Mouse (Mus musculus) cerebellum, adult 2 months (tissue): ENCODE data around the gene Sema6c. TPM values are rescaled to one million over a fixed set of nuclear protein-coding genes. Genes with fewer than 3 reads are reported as not detected.
A peak's percentile ranks its signal among the peaks of the same experiment; 100 is the strongest.

Experiments used
- DNase-seq, 2 experiments: peaks; one replicate each; pipeline ENCODE4 v3.0.0; 2021
- H3K27ac ChIP-seq: fragments of 200-500 bp; 2 replicates; pipeline ENCODE4 v1.5.1; 2012; ENCODE audit warnings: low read length, control low read depth, inconsistent platforms; ENCODE audit not compliant: insufficient read depth
- H3K27me3 ChIP-seq: fragments of 200-500 bp; 2 replicates; pipeline ENCODE4 v1.6.1; 2012; ENCODE audit warnings: inconsistent platforms, mild to moderate bottlenecking, low read length, moderate library complexity; ENCODE audit not compliant: control insufficient read depth, insufficient read depth
- H3K4me1 ChIP-seq: fragments of 200-500 bp; 2 replicates; pipeline ENCODE4 v1.6.1; 2011; ENCODE audit warnings: low read length; ENCODE audit not compliant: control insufficient read depth, insufficient read depth
- H3K4me3 ChIP-seq: fragments of 200-500 bp; replicated peaks from 2 replicates; pipeline ENCODE3; 2011; ENCODE audit warnings: mild to moderate bottlenecking, low read depth, low read length, control low read depth; ENCODE audit not compliant: insufficient read depth
- CTCF ChIP-seq: fragments of 200-500 bp; IDR thresholded peaks from 2 replicates; pipeline ENCODE4 v1.5.1; 2011; ENCODE audit warnings: low read depth, mild to moderate bottlenecking, control low read depth, low read length, moderate library complexity, borderline replicate concordance; ENCODE audit not compliant: insufficient read depth
- POLR2A ChIP-seq: fragments of 200-500 bp; IDR thresholded peaks from 2 replicates; pipeline ENCODE4 v1.6.1; 2011; ENCODE audit warnings: low read length, control low read depth, borderline replicate concordance; ENCODE audit not compliant: insufficient read depth
- WGBS: fragments of 180-500 bp; shearing (Covaris S2); methylation state at CpG from one replicate; pipeline ENCODE4 v1.1.7; 2018; 5-methylcytosine and 5-hydroxymethylcytosine counted together
- polyA plus RNA-seq: library from polyadenylated mRNA; depleted of rRNA; stranded (reverse); fragments of >200 nt; gene quantifications from 2 replicates; pipeline ENCODE4 v1.2.3, GENCODE M21; 2012; rRNA removed

Gene Sema6c
- 40.5 and 42.9 TPM in 2 replicates for polyA plus RNA-seq

GRCm38 (mm10) chr3:95159987-95160963 is at the start of gene Sema6c:
Gene Sema6c, plus strand, starts transcription at chr3:95160457.
- WGBS: under 1% methylated on average over 64 of the region's 66 CpGs
- Histone ChIP-seq H3K27ac (peak within 1 kb of the TSS; percentile 34), H3K27me3 (no peaks in the 10 kb centered on the region), H3K4me3 (peak within 1 kb of the TSS; percentile 95), H3K4me1 (peaks cover 28% of the 10 kb centered on the region)
- TF ChIP-seq POLR2A (peak; percentile 84; the same call in 1 of the 2 replicates), CTCF (no peak)
- peak; percentile 88 to 94 for DNase-seq

- H3K27ac ChIP-seq: peak within 1 kb of the TSS; percentile 73
- peak; percentile 89 to 92 for DNase-seq
- H3K27me3 ChIP-seq: no peaks in the 10 kb centered on the region
- no peaks in the 10 kb centered on the region for H3K4me1 ChIP-seq
- no peak for TF ChIP-seq CTCF
- peak; percentile 81 for TF ChIP-seq POLR2A
- WGBS: 1% methylated on average over 54 of the region's 54 CpGs
- H3K4me3 ChIP-seq: peak within 1 kb of the TSS; percentile 90
Measured at GRCm38 (mm10) chr3:95110911-95111726, 49.1 kb upstream of the Sema6c start, which contains the start of gene Vps72. Gene Vps72, plus strand, starts transcription at chr3:95111022.

- WGBS: 84% methylated on average over 1 of the region's 1 CpGs
- H3K27ac ChIP-seq: no peak overlapping the region
- TF ChIP-seq POLR2A (no peak), CTCF (no peak)
- no peaks in the 10 kb centered on the region for H3K4me1 ChIP-seq
- H3K4me3 ChIP-seq: no peak overlapping the region
- no peak for DNase-seq
- no peaks in the 10 kb centered on the region for H3K27me3 ChIP-seq
Measured at GRCm38 (mm10) chr3:95112760-95113159, 47.5 kb upstream of the Sema6c start.

- Histone ChIP-seq H3K4me1 (no peaks in the 10 kb centered on the region), H3K4me3 (no peak overlapping the region), H3K27me3 (no peaks in the 10 kb centered on the region), H3K27ac (no peak overlapping the region)
- TF ChIP-seq POLR2A (no peak), CTCF (no peak)
- 95% methylated on average over 2 of the region's 2 CpGs for WGBS
- no peak for DNase-seq
Measured at GRCm38 (mm10) chr3:95117751-95118150, 42.5 kb upstream of the Sema6c start.

GRCm38 (mm10) chr3:95121580-95121979 is 38.7 kb upstream of the Sema6c start:
- 73% methylated on average over 6 of the region's 6 CpGs for WGBS
- Histone ChIP-seq H3K27me3 (no peaks in the 10 kb centered on the region), H3K27ac (no peak overlapping the region), H3K4me1 (no peaks in the 10 kb centered on the region), H3K4me3 (no peak overlapping the region)
- no peak for DNase-seq
- no peak for TF ChIP-seq CTCF

- no peak for DNase-seq
- H3K27ac ChIP-seq: no peak within 1 kb of the TSS
- 52% methylated on average over 6 of the region's 6 CpGs for WGBS
- TF ChIP-seq POLR2A: no peak
- peak; percentile 35; the same call in 1 of the 2 replicates for TF ChIP-seq CTCF
- no peaks in the 10 kb centered on the region for H3K27me3 ChIP-seq
- no peak within 1 kb of the TSS for H3K4me3 ChIP-seq
- H3K4me1 ChIP-seq: peaks cover 13% of the 10 kb centered on the region
Measured at GRCm38 (mm10) chr3:95124246-95124645, 36.0 kb upstream of the Sema6c start, which contains the start of gene Tmod4. Gene Tmod4, plus strand, starts transcription at chr3:95124476.

GRCm38 (mm10) chr3:95124972-95125371 is 35.3 kb upstream of the Sema6c start:
- Histone ChIP-seq H3K27me3 (no peaks in the 10 kb centered on the region), H3K4me3 (no peak overlapping the region), H3K4me1 (peaks cover 20% of the 10 kb centered on the region), H3K27ac (no peak overlapping the region)
- TF ChIP-seq POLR2A: no peak
- TF ChIP-seq CTCF: no peak
- DNase-seq: peak in 1 of 2 experiments; percentile 26
- 5% methylated on average over 5 of the region's 5 CpGs for WGBS
